Comparison of ENCODE assay signal across 8 mouse cellular contexts in genomic region chr11:102762248-102762647, GRCm38 (mm10). TPM values are rescaled to one million over a fixed set of nuclear protein-coding genes. Genes with fewer than 3 reads are reported as not detected.
A peak's percentile ranks its signal among the peaks of the same experiment; 100 is the strongest.
DNase-seq lines count a peak whose midpoint lies in the region; ATAC-seq and TF ChIP-seq lines count a peak whose summit lies in the region.

No protein-coding gene starts in this region.

- H3K27me3 ChIP-seq in kidney, postnatal 0 days (ENCODE audit: insufficient read depth, low read length): no peaks in the 10 kb centered on the region
- peaks cover 68% of the 10 kb centered on the region for H3K27me3 ChIP-seq in embryonic facial prominence, embryonic 10.5 days (replicated peaks; ENCODE audit: low read depth, poor library complexity, severe bottlenecking)
- no peaks in the 10 kb centered on the region for H3K27me3 ChIP-seq in hindbrain, postnatal 0 days (ENCODE audit: insufficient read depth, low read length)
- H3K27me3 ChIP-seq in midbrain, embryonic 16.5 days (ENCODE audit: control insufficient read depth, insufficient read depth, low read depth, low read length): no peaks in the 10 kb centered on the region

- no peak overlapping the region for H3K27ac ChIP-seq in kidney, postnatal 0 days
- H3K27ac ChIP-seq in embryonic facial prominence, embryonic 10.5 days (replicated peaks): peak overlapping the region; percentile 81; the same call in 1 of the 2 replicates
- 0 out of 2 replicates have a peak overlapping the region, but pooled peaks have one; percentile 62 for H3K27ac ChIP-seq in hindbrain, postnatal 0 days
- no peak overlapping the region; the same call in 1 of the 2 replicates for H3K27ac ChIP-seq in midbrain, embryonic 16.5 days (ENCODE audit: low read length)

- no peaks in the 10 kb centered on the region for H3K36me3 ChIP-seq in kidney, postnatal 0 days (ENCODE audit: insufficient read depth, low read length)
- no peaks in the 10 kb centered on the region for H3K36me3 ChIP-seq in embryonic facial prominence, embryonic 10.5 days (replicated peaks)
- H3K36me3 ChIP-seq in hindbrain, postnatal 0 days (ENCODE audit: insufficient read depth, low read length): no peaks in the 10 kb centered on the region
- H3K36me3 ChIP-seq in midbrain, embryonic 16.5 days (ENCODE audit: control insufficient read depth, insufficient read depth, low read length): no peaks in the 10 kb centered on the region; the same call in 1 of the 2 replicates

- H3K4me1 ChIP-seq in kidney, postnatal 0 days (replicated peaks; ENCODE audit: insufficient read depth, low read length): peaks cover 9% of the 10 kb centered on the region; the same call in 1 of the 2 replicates
- peaks cover 38% of the 10 kb centered on the region for H3K4me1 ChIP-seq in embryonic facial prominence, embryonic 10.5 days
- H3K4me1 ChIP-seq in hindbrain, postnatal 0 days (ENCODE audit: insufficient read depth, low read length): 0 out of 2 replicates have a peak, but pooled peaks cover 11% of the 10 kb centered on the region
- H3K4me1 ChIP-seq in midbrain, embryonic 16.5 days (ENCODE audit: control insufficient read depth, insufficient read depth, low read length): peaks cover 13% of the 10 kb centered on the region

- peak overlapping the region; percentile 100 for H3K4me2 ChIP-seq in kidney, postnatal 0 days (ENCODE audit: low read length)
- peak overlapping the region; percentile 97 for H3K4me2 ChIP-seq in hindbrain, postnatal 0 days (ENCODE audit: low read depth, low read length)
- peak overlapping the region; percentile 80 for H3K4me2 ChIP-seq in midbrain, embryonic 16.5 days (ENCODE audit: low read length)

- DNase-seq in kidney, postnatal 0 days (ENCODE audit: low spot score): no peak
- DNase-seq in kidney, adult 11 months: no peak
- no peak for DNase-seq in embryonic facial prominence, embryonic 10.5 days (ENCODE audit: low spot score)
- no peak for DNase-seq in hindbrain, postnatal 0 days (ENCODE audit: low spot score)
- no peak for DNase-seq in layer of hippocampus, adult 18-20 months (ENCODE audit: low spot score in 2 of 2)
- DNase-seq in adrenal gland, postnatal 14 days: no peak
- no peak for DNase-seq in layer of hippocampus, postnatal 10 days (ENCODE audit: low spot score in 2 of 2)

- peak overlapping the region; percentile 68; the same call in 1 of the 2 replicates for H3K9ac ChIP-seq in kidney, postnatal 0 days (ENCODE audit: low read depth, low read length)
- peak overlapping the region; percentile 89 for H3K9ac ChIP-seq in hindbrain, postnatal 0 days (replicated peaks; ENCODE audit: low read length)
- H3K9ac ChIP-seq in midbrain, embryonic 16.5 days (ENCODE audit: low read depth, low read length): peak overlapping the region; percentile 85

- peak overlapping the region; percentile 55 for H3K4me3 ChIP-seq in kidney, postnatal 0 days (replicated peaks; ENCODE audit: low read depth, low read length)
- H3K4me3 ChIP-seq in embryonic facial prominence, embryonic 10.5 days: peak overlapping the region; percentile 80
- H3K4me3 ChIP-seq in hindbrain, postnatal 0 days (ENCODE audit: low read length): peak overlapping the region; percentile 78
- peak overlapping the region; percentile 72 for H3K4me3 ChIP-seq in midbrain, embryonic 16.5 days (ENCODE audit: low read depth, low read length)

- ATAC-seq in kidney, postnatal 0 days (replicated peaks; ENCODE audit: low FRiP score, low read depth): peak; percentile 7; the same call in 1 of the 2 replicates
- ATAC-seq in hindbrain, postnatal 0 days: peak; percentile 10; the same call in 1 of the 2 replicates
- peak; percentile 11 for ATAC-seq in midbrain, embryonic 16.5 days

- no peak for TF ChIP-seq CTCF in kidney, postnatal 0 days (IDR thresholded peaks at IDR 0.05; ENCODE audit: low read depth)
- TF ChIP-seq CTCF in hindbrain, postnatal 0 days (IDR thresholded peaks at IDR 0.05; ENCODE audit: low read depth): no peak

- 14% methylated on average over 15 of the region's 15 CpGs for whole genome bisulfite sequencing in kidney, postnatal 0 days
- whole genome bisulfite sequencing in embryonic facial prominence, embryonic 10.5 days: 7% methylated on average over 15 of the region's 15 CpGs
- 12% methylated on average over 13 of the region's 15 CpGs for WGBS in hindbrain, postnatal 0 days
- whole genome bisulfite sequencing in midbrain, embryonic 16.5 days: 5% methylated on average over 15 of the region's 15 CpGs

- no peaks in the 10 kb centered on the region for H3K9me3 ChIP-seq in kidney, postnatal 0 days (replicated peaks; ENCODE audit: low read length)
- no peaks in the 10 kb centered on the region for H3K9me3 ChIP-seq in embryonic facial prominence, embryonic 10.5 days
- H3K9me3 ChIP-seq in hindbrain, postnatal 0 days (ENCODE audit: low read length): no peaks in the 10 kb centered on the region
- no peaks in the 10 kb centered on the region for H3K9me3 ChIP-seq in midbrain, embryonic 16.5 days (replicated peaks; ENCODE audit: control insufficient read depth, low read length, poor library complexity, severe bottlenecking)

RNA-seq across cellular contexts. Expression of gene Adam11, which starts 1.0 kb away (rescaled TPM):
- polyA plus RNA-seq in kidney, postnatal 0 days (2015; fragmentation: Nextera tagmentation; extraction: Ambion mirVana): 5.9 and 7.7 TPM in 2 replicates
- 16.3 and 21.0 TPM in 2 replicates for polyA plus RNA-seq in embryonic facial prominence, embryonic 10.5 days (2016; fragmentation: Nextera tagmentation; extraction: Ambion mirVana)
- total RNA-seq in hindbrain, postnatal 0 days (2014; rRNA removed): 33.1 and 34.5 TPM in 2 replicates
- polyA plus RNA-seq in hindbrain, postnatal 0 days (2015; fragmentation: Nextera tagmentation; extraction: Ambion mirVana): 17.2 and 17.8 TPM in 2 replicates
- 32.2 and 34.9 TPM in 2 replicates for polyA plus RNA-seq in midbrain, embryonic 16.5 days (2015; fragmentation: Nextera tagmentation; extraction: Ambion mirVana)
- 100 to 1,000 TPM; 166 to 185 TPM for total RNA-seq in layer of hippocampus, adult 18-20 months (2021)
- 10.3 and 17.2 TPM in 2 replicates for total RNA-seq in adrenal gland, postnatal 14 days (2021)
- total RNA-seq in layer of hippocampus, postnatal 10 days (2021): 100 to 1,000 TPM; 130 to 149 TPM

RNA-seq across cellular contexts. Expression of gene Gjc1, which starts 57.3 kb away (rescaled TPM):
- polyA plus RNA-seq in kidney, postnatal 0 days (2015; fragmentation: Nextera tagmentation; extraction: Ambion mirVana): 44.2 and 47.1 TPM in 2 replicates
- polyA plus RNA-seq in embryonic facial prominence, embryonic 10.5 days (2016; fragmentation: Nextera tagmentation; extraction: Ambion mirVana): 80.7 and 89.6 TPM in 2 replicates
- 13.2 and 18.0 TPM in 2 replicates for total RNA-seq in hindbrain, postnatal 0 days (2014; rRNA removed)
- polyA plus RNA-seq in hindbrain, postnatal 0 days (2015; fragmentation: Nextera tagmentation; extraction: Ambion mirVana): 21.3 and 24.1 TPM in 2 replicates
- polyA plus RNA-seq in midbrain, embryonic 16.5 days (2015; fragmentation: Nextera tagmentation; extraction: Ambion mirVana): 25.8 and 28.2 TPM in 2 replicates
- 1 to 10 TPM; 3.0 to 3.8 TPM for total RNA-seq in layer of hippocampus, adult 18-20 months (2021)
- total RNA-seq in adrenal gland, postnatal 14 days (2021): 22.5 and 24.7 TPM in 2 replicates
- 10 to 100 TPM; 15.4 to 17.6 TPM for total RNA-seq in layer of hippocampus, postnatal 10 days (2021)

Comparison
In these comparisons a context has a peak if more than half of its experiments do, and no peak if none do; other contexts are left out.
1. H3K27ac ChIP-seq: peak in embryonic facial prominence, embryonic 10.5 days (single experiment) and hindbrain, postnatal 0 days (single experiment); none in kidney, postnatal 0 days (single experiment) and midbrain, embryonic 16.5 days (single experiment).
2. Peak in every context shown above with its lines, with median percentiles within 50 percentile points of each other: ATAC-seq, H3K4me2 ChIP-seq, H3K4me3 ChIP-seq and H3K9ac ChIP-seq.